Mouse (Mus musculus) kidney, postnatal 4 days (tissue): ENCODE results near the gene Pnrc2.

Experiments used
- DNase-seq, 2 experiments: peaks; one replicate each; pipeline ENCODE4 v3.0.0; 2021; ENCODE audit warnings: mixed read lengths in 2 of 2

Gene Pnrc2

DNA sequence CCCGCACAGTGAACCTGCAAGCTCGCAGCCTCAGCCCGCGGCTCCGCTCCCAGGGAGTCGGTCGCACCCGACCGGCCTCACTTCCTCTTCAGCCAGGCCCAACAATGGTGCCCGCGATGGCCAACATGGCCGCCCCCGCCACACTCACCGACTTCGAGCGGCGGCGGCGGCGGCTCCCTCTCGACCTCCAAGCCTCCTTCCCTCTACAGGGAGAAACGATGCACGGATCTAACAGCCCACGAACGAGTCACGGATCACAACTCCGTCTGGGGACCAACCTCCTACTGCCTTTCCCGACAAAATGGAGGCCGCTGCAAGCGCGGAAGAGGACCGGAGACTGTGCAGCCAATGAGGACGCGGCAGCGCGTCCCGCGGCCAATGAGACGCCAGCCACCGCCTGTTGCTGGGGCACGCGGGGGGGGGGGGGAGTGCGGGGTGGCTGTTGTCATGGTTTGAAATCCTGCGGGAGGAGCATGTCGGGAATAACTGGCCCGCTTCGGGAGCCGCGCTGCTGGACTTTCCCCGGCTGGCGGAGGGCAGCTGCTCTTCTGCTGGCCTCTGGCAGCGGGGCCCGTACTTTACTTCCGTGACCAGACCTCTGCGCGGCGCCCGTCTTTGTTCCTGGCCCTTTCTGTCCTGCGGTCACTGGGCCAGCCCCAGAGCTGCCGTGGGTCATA is at the start of gene Pnrc2:
Gene Pnrc2 (minus strand): TSS at position 325 of the 677 bp plus-strand sequence.
- DNase-seq: peak; percentile 89 to 96

DNA sequence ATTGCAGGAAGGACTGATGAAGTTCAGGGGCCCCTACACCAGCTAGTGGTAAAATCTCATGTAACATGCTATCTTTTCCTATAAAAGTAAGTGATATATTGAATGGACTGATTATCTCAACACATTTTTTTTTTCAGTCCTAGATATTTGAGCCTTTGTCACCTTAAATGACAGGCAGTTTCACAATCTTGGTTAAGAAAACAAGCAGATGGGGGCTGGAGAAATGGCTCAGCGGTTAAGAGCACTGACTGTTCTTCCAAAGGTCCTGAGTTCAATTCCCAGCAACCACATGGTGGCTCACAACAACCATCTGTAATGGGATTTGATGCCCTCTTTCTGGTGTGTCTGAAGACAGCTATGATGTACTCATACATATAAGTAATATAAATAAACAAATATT is 48.5 kb upstream of the Pnrc2 start:
- no peak for DNase-seq

DNA sequence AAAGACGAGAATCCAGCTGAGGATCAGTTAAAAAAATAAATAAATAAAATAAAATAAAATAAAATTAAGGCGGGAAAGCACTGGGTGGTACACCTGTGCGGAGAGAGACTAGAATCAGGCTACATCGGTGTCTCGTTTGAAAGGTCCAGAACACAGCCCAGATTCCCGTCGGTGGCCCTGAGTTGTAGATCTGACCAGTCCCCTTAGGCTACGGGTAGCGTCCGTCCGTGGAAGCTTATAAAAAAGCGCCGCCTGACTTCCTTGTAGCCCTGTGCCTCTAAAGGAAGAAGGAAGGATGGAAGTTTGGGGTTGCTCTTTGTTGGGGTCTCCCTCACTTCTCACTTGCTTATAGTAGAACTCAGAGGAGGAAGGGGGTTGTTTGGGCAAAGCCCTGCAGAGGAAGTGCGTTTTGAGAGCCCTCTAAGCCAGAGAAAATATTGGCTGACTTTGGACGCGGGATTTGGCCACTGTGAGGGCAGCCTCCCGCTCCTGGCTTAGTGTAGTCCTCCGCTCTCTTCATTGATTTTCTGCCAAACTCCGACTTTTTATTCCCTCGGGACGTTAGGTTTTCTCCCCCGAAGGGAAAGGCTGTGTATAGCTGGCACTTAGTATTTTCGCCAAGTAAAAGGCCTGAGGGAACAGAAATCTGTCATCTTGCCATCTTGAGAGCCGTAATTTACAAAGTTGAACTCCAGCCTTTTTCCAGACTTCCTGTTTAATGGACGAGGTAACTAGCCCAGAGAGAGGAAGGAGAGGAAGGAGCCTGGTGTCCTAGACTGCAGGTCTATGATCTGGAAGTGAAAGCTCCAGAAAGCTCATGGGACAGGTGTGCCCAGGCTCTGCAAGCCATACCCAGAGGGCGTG is 47.8 kb upstream of the Pnrc2 start:
- DNase-seq: peak; percentile 35 to 49

GRCm38 (mm10) chr4:135920304-135921241 is 46.9 kb upstream of the Pnrc2 start, which contains the start of gene Fuca1:
Gene Fuca1, plus strand, starts transcription at chr4:135920735.
- peak; percentile 97 to 98 for DNase-seq

DNA sequence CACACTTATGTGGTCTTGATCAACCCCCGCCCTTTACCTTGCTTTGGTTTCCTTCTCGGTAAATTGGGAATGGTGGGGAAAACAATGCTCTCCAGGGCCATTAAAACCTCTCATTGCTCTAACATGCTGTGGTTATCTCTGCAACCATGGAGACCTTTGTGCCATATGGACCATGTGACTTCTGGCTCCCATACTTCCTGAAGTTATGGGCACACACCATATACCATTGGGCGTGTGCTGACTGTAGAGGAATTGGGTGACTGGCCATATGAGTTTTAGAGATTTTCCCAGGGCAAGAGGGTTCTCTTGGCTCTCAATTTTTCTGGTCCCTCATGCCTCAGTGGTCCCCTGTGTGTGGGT is 45.6 kb upstream of the Pnrc2 start:
- DNase-seq: no peak

- DNase-seq: no peak
These were observed 45.1 kb upstream of the Pnrc2 start for GRCm38 (mm10) chr4:135918635-135919279.

DNA sequence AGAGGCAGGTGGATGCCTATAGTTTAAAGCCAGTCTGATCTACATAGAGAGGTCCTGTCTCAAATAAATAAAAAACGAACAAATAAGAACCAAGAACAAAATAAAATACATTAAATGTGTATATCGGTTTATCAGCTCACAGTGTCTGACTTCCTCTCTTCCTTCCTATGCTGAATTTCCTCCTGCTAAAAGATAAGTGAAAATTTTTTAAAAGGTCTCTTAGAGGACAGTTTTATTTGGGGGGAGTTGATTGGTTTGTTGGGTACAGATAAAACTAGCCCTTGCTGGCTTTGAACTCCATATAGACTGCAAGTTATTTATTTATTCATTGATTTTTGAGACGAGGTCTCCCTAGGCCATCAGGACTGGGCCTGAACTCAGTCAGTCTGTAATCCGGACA is 39.8 kb upstream of the Pnrc2 start:
- no peak for DNase-seq

DNA sequence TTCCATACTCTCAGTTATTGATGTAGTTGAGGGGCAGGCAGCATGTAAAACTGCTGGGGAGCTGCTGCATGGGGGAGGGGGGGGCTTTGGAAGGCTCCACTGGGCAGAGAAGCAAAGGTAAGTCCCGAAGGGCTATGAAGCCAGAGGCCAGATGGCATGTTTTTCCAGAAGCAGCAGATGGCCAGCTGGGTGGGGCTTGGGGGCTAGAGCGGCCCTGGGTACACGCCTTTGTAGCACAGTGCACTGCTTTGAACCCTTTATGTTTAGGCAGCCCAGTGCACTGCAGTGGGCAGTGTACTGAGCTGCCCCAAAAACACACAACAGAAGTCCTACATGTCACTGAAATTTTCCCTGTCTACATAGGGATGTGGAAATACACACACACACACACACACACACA is 39.2 kb upstream of the Pnrc2 start:
- no peak for DNase-seq

- peak in 1 of 2 experiments; percentile 27 for DNase-seq
These were observed 38.5 kb upstream of the Pnrc2 start for GRCm38 (mm10) chr4:135912164-135912563.

- peak; percentile 18 to 41 for DNase-seq
These were observed 37.9 kb upstream of the Pnrc2 start for GRCm38 (mm10) chr4:135911531-135911930.

- no peak for DNase-seq
These were observed 35.8 kb upstream of the Pnrc2 start for GRCm38 (mm10) chr4:135909326-135910066.

DNA sequence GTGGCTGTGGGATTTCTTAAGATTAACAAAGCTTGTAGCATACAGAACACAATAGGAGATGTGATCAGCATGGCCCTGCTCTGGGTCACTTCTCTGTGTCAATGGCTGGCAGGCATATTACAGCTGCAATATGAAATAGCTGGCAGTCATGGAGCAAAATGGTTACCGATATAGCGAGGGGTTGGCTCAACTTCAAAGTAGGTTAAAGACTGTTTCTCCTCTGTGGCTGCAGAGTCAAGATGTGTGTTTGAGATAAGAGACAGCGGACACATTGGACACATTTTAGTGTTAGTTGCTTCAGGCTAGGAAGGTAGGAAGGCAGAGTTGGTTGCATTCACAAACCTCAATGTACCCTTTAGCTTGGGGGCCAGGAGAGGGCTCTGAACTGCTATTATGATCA is 33.0 kb upstream of the Pnrc2 start:
- DNase-seq: no peak

DNA sequence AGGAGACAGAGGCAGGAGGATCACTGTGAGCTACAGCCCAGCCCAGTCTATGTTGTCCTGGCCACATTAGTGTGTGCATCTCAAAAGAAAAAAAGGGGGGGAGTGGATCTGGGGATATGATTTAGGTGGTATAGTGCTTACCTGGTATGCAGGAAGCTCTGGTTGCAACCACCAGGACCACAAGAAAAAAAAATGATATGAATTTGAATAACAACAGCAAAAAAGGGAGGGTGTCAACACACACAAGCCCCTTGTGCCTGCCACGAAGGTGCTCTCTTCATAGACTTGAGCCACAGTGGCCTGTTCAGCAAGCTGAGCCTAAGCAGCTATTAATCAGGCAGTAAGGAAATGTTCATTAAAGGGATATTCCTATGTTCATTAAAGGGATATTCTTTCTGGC is 31.2 kb upstream of the Pnrc2 start:
- no peak for DNase-seq

- no peak for DNase-seq
These were observed 29.1 kb upstream of the Pnrc2 start for GRCm38 (mm10) chr4:135902606-135903242.

GRCm38 (mm10) chr4:135900008-135900407 is 26.4 kb upstream of the Pnrc2 start:
- DNase-seq: no peak

GRCm38 (mm10) chr4:135899050-135899448 is 25.4 kb upstream of the Pnrc2 start:
- no peak for DNase-seq

DNA sequence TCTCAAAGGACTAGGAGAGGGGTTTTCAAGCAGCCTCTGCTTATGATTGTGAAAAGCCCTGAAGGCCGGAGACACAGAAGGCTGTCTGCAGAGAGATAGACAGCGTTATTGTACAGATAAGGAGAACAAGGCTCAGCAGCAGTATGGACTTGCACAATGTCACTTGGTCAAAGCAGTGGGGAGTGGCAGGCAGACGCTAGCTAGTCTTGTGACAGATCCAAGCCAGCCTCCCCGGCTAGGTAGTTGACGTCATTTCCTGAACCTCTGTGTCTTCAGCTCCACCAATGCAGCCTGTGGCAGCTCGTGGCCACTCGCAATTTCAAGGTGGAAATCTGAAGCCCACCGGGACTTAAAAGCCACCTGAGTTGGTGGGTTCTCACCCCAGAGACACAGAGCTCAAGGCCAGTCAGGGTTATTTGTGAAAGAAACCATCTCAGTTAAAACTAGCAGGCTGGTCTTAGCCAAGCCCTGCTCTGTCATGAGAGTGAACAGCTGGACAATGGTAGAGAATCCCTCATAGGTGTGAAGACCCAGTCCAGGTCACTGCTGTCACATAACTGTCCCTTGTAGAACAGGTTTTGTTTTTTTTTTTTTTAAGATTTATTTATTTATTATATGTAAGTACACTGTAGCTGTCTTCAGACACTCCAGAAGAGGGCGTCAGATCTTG is 24.9 kb upstream of the Pnrc2 start:
- peak in 1 of 2 experiments; percentile 19 for DNase-seq

GRCm38 (mm10) chr4:135896157-135896556 is 22.5 kb upstream of the Pnrc2 start:
- DNase-seq: no peak

- no peak for DNase-seq
These were observed 21.5 kb upstream of the Pnrc2 start, which contains the start of gene Cnr2 for GRCm38 (mm10) chr4:135895071-135895571. Gene Cnr2, plus strand, starts transcription at chr4:135895394.

GRCm38 (mm10) chr4:135892884-135893283 is 19.2 kb upstream of the Pnrc2 start:
- no peak for DNase-seq
